Mouse (Mus musculus) urinary bladder, postnatal 14 days (tissue): Measurements from ENCODE around the gene Ndufa12.

Source experiments
- DNase-seq: peaks from one replicate; pipeline ENCODE4 v3.0.0; 2021; ENCODE audit warnings: low spot score

Gene Ndufa12

GRCm38 (mm10) chr10:94198482-94199405 is at the start of gene Ndufa12:
Gene Ndufa12, plus strand, starts transcription at chr10:94198720.
- peak; percentile 94 for DNase-seq

GRCm38 (mm10) chr10:94151488-94151887 is 47.0 kb upstream of the Ndufa12 start:
- DNase-seq: no peak

- DNase-seq: no peak
Observed at GRCm38 (mm10) chr10:94153841-94154240, 44.7 kb upstream of the Ndufa12 start.

- DNase-seq: no peak
Observed at GRCm38 (mm10) chr10:94158962-94159361, 39.6 kb upstream of the Ndufa12 start.

GRCm38 (mm10) chr10:94159406-94159805 is 39.1 kb upstream of the Ndufa12 start:
- DNase-seq: no peak

GRCm38 (mm10) chr10:94161051-94161765 is 37.3 kb upstream of the Ndufa12 start:
- DNase-seq: no peak

GRCm38 (mm10) chr10:94162031-94162430 is 36.5 kb upstream of the Ndufa12 start:
- DNase-seq: no peak

- DNase-seq: no peak
Observed at GRCm38 (mm10) chr10:94164104-94164845, 34.2 kb upstream of the Ndufa12 start.

GRCm38 (mm10) chr10:94165426-94165825 is 33.1 kb upstream of the Ndufa12 start:
- no peak for DNase-seq

- no peak for DNase-seq
Observed at GRCm38 (mm10) chr10:94167051-94167750, 31.3 kb upstream of the Ndufa12 start.

GRCm38 (mm10) chr10:94171440-94172130 is 26.9 kb upstream of the Ndufa12 start:
- no peak for DNase-seq

- no peak for DNase-seq
Observed at GRCm38 (mm10) chr10:94172137-94172536, 26.4 kb upstream of the Ndufa12 start.

GRCm38 (mm10) chr10:94172706-94173105 is 25.8 kb upstream of the Ndufa12 start:
- no peak for DNase-seq

GRCm38 (mm10) chr10:94174652-94175051 is 23.9 kb upstream of the Ndufa12 start:
- no peak for DNase-seq

- DNase-seq: no peak
Observed at GRCm38 (mm10) chr10:94183199-94183598, 15.3 kb upstream of the Ndufa12 start.

GRCm38 (mm10) chr10:94204973-94205372 is 6.5 kb downstream of the Ndufa12 start:
- DNase-seq: no peak

GRCm38 (mm10) chr10:94210718-94211618 is 12.4 kb downstream of the Ndufa12 start:
- no peak for DNase-seq

- DNase-seq: no peak
Observed at GRCm38 (mm10) chr10:94211725-94212124, 13.2 kb downstream of the Ndufa12 start.

GRCm38 (mm10) chr10:94225026-94225750 is 26.7 kb downstream of the Ndufa12 start:
- DNase-seq: peak; percentile 6
